Mouse (Mus musculus): ENCODE data around the gene Steap3.
A peak's percentile ranks its signal among the peaks of the same experiment; 100 is the strongest.

The Steap3 gene

GRCm38 (mm10) chr1:120251193-120251592 lies 21.3 kb downstream of the Steap3 start:
- no peak for DNase-seq (ENCODE audit: low spot score in 2 of 2)

GRCm38 (mm10) chr1:120250586-120250985 lies 21.9 kb downstream of the Steap3 start:
- DNase-seq (ENCODE audit: low spot score in 2 of 2), result no peak

DNA sequence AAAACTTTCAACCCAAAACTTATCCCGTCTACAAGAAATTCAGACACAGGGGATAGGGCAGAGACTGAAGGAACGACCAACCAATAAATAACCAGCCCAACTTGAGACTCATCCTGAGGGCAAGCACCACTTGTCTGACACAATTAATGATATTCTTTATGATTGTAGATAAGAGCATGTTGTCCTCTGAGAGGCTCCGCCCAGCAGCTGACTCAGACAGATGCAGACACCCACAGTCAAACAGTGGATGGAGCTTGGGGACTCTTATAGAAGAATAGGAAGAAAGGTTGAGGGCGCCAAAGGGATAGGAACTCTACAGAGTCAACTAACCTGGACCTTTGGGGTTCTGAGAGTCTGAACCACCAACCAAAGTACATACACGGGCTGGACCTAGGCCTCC lies 22.7 kb downstream of the Steap3 start:
- DNase-seq (ENCODE audit: low spot score in 2 of 2), result no peak

- peak; percentile 62 to 89 for DNase-seq (ENCODE audit: low spot score in 2 of 2)
Measured at GRCm38 (mm10) chr1:120248156-120248555, 24.3 kb downstream of the Steap3 start.

- DNase-seq (ENCODE audit: low spot score in 2 of 2), result no peak
Measured at GRCm38 (mm10) chr1:120247351-120247750, 25.2 kb downstream of the Steap3 start.

DNA sequence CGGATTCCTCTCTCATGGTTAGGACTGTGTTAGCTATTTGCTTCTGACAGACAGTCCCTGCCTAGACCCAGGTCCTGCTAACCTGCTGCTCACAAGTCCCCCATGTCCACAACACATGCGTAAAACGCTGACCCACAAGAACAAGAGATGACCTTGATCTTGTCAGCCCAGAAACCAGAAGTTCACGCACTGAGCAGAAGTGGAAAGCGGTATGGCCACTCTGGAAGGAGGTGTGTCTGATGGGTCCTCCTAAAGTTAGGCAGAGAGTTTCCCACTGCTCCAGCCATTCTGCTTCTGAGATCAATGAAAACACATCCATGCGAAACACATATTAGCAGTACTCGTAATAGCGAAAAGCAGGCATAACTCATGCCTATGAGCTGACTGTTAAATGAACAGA lies 25.6 kb downstream of the Steap3 start:
- no peak for DNase-seq (ENCODE audit: low spot score in 2 of 2)

DNA sequence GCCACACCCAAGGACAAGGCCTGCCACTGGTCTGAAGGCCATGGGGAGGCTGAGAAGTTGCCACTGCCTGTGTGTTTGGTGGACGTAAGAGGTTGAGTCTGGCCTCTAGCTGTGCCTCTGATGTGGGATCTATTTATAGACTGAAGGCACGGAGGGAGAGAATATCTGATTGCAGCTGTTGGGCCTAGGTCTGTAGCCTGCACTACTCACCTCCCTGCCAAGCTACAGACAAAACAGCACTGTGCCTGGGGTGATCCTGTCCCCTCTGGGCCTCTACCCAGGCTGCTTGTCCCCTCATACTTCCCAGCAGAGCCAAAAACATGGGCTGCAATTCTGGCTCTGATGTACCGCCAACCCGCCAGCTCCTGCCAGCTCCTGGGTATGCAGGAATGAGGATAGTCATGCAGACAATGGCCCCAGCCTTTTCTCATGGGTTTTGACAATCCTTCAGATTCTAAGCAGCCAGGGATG lies 26.8 kb downstream of the Steap3 start:
- peak in 1 of 2 experiments; percentile 51 for DNase-seq (ENCODE audit: low spot score in 2 of 2)

DNA sequence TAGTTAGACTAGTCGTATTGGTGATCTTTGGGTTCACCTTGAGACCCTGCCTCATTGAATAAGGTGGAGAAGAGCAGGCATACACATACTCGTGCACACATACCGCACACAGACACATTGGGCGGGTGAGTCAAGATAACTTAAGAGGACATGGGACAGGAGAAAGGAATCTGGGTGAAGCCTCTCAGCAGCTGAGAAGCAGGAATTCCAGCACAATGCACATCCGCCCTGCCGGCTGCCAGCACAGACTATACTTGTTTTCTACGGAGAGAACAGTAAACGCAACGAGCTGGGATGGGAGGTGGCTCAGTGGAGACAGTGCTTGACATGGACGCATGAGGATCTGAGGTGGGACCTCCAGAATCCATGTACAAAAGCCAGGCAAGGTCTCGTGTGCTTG lies 27.9 kb downstream of the Steap3 start:
- DNase-seq (ENCODE audit: low spot score in 2 of 2), result no peak

DNA sequence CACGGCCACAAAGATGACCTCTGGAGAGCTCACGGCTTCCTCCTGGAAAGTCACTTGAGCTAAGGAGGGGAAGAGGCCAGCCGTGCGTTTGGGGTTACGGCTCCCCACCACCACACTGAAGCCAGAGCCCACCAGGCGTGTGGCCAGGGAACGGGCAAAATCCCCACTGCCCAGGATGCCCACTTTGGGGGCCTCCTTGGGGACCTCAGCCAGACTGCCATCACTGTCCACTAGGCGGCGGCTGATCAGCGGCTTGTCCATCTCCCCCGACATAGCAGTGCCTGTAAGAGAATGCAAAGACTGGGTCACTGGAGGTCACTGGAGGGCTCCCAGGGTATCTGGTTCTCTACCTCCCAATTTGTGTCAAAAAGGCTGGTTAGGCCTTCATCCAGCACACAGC lies 28.5 kb downstream of the Steap3 start:
- DNase-seq (ENCODE audit: low spot score in 2 of 2), result no peak

DNA sequence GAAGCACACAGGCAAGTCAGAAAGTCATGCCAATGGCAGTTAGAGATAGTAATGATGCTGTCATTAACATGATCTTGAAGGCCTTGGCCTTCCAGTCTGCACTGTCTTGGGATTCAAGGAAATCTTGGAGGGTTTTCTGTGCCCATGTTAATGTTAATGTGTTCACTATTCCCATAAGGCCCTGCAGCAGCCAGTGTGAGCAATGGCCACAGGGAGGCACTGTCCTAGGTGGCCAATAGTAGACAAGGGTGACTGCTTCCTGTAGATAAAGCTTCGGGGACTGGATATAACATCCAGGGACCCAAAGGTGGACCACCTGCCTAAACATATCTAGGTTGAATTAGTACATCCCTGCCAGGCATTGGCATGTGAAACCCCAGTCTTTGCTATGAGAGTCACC lies 35.4 kb downstream of the Steap3 start:
- DNase-seq (ENCODE audit: low spot score in 2 of 2), result no peak

GRCm38 (mm10) chr1:120236424-120236823 lies 36.1 kb downstream of the Steap3 start:
- no peak for DNase-seq (ENCODE audit: low spot score in 2 of 2)

GRCm38 (mm10) chr1:120235631-120236215 lies 36.8 kb downstream of the Steap3 start:
- no peak for DNase-seq (ENCODE audit: low spot score in 2 of 2)

GRCm38 (mm10) chr1:120232170-120232569 lies 40.3 kb downstream of the Steap3 start:
- no peak for DNase-seq (ENCODE audit: low spot score in 2 of 2)

DNA sequence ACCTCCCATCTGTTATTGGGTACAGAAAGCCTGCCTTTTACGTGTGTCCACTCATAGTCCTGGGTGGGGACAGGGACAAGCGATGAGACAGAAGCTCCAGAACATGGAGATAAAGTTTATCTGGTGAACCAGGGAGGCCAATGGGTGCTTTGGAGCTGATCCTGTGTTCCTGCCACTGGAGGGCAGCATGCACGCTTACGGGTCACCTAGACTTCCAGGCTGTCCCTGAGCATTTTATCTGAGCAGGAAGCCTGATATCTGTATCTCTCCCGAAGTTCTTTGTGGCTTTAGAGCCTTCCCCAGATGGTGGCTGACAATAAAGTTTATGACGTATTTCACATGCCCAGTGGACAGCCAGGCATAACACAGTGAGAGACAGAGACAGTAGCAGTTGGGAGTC lies 41.2 kb downstream of the Steap3 start:
- peak in 1 of 2 experiments; percentile 29 for DNase-seq (ENCODE audit: low spot score in 2 of 2)

DNA sequence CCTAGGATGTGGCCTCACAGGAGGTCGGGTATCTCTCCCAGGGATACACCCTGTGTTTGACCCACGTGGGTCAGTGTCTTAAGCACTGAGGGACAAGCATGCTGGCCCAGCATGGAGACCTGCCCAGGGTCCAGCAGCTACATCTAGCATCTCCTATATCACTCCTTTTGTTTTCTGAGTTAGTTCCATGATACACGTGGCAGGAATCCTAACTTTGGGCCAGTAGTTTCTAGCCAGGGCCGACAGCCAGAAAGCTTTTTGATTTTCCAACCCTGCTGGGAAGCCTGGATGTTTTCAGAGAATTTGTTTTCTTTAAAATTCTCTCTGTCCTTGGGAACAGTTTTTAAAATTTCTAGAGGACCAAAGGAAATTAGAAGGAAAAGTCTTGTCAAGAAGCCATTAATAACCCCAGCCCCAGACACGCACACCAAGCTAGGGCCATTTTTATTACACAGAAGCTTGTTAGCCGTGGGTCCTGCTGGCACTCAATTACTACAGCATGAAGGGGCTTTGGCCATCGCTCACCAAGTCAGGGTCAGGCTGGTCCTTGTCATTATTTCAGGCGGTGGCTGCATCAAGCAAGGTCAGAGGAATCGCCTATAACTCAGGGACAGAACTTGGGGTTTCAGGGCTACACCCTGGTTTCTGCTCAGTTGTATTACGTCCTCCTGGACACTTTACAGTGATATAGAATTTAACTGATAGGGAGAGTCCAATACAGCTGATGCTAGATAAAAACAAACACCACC lies 42.6 kb downstream of the Steap3 start:
- DNase-seq (ENCODE audit: low spot score in 2 of 2), result peak in 1 of 2 experiments; percentile 29

- no peak for DNase-seq (ENCODE audit: low spot score in 2 of 2)
Measured at GRCm38 (mm10) chr1:120223613-120224012, 48.9 kb downstream of the Steap3 start.

DNA sequence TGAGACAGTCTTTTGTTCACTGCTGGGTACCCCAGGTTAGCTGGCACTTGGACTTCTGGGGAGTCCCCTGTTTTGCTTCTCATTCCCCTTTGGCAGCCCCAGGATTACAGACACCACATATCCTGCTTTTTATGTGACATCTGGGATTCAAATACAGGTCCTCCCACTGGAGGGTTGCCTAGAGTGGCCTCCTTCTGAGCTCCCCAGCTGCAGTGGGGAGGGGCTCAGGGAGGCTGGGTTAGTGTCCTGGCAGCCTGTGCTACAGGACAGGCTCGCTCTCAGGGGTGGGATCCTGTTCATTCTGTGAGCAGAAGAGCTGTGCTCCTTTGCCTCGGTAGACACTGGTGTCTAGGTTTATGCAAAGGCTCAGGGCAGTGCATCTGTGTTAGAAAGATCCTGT lies 51.2 kb downstream of the Steap3 start:
- no peak for DNase-seq (ENCODE audit: low spot score in 2 of 2)

- no peak for DNase-seq (ENCODE audit: low spot score in 2 of 2)
Measured at GRCm38 (mm10) chr1:120220841-120221240, 51.7 kb downstream of the Steap3 start.

DNA sequence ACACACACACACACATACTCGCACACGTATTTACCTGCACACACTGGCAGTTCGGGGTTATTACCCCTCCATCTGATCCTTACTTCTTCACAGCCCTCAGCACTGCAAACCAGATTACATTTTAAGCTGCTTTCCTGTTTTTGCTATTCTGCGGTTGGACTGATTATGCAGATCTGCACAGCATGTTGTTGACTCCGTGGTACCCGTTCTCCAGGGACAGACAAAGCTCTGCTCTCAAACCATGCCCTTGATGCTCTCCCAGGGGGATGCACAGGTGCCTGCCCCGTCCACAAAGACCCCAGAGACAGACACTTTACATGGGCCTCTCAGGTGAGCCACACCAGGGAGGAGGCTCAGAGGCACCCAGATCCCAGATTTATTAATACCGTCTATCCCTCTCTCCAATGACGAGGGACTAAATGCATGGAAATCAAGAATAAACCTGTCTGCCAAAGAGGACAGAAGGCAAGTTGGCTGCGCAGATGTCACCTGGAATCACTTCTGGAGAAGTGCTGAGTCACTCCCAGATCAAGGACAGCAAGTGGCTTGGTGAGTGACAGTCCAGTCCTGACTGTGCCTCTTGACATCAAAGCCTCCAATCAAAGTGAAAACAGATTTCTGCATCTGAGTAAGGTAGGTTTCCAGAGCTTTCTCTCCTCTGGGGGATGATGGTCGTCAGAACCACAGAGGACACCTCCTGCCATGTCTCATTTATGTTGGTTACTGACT lies 63.8 kb downstream of the Steap3 start:
- DNase-seq (ENCODE audit: low spot score in 2 of 2), result no peak

DNA sequence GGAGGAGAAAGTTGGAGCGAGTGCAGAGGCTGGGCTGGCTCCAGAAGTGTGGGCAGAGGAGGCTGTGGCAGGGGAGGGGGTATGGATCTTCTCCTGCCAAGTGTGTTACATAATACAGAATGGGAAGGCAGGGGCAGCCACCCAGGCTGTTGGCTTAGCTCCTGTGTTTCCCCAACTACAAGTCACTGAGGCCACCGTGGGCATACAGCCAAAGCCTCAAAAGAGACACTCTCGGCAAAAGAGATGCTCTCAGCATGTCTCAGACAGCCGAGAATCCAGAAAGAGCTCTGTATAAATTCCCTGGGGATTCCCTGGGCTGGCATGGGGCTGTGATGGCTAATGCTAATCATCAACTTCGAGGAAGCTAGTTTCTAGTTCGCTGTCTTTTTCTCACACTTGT lies 64.9 kb downstream of the Steap3 start:
- DNase-seq (ENCODE audit: low spot score in 2 of 2), result peak in 1 of 2 experiments; percentile 18

DNA sequence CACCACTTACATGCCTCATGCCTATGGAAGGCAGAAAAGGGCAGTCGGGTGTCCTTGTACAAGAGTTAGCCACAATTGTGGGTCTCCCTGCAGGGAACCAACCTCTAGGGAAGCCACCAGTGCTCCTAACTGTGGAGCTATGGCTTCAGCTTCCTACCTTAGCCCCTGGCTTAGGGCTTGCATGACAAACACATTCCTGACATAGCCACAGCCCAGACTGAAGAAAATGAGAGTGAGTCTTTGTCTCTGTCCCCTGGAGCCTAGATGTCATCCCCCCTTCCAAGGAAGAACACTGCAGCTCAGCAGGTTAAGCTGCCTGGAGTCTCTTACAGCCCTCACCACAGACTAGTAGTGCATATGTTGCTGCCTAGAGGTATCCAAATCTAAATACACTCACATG lies 67.7 kb downstream of the Steap3 start:
- no peak for DNase-seq (ENCODE audit: low spot score in 2 of 2)

DNA sequence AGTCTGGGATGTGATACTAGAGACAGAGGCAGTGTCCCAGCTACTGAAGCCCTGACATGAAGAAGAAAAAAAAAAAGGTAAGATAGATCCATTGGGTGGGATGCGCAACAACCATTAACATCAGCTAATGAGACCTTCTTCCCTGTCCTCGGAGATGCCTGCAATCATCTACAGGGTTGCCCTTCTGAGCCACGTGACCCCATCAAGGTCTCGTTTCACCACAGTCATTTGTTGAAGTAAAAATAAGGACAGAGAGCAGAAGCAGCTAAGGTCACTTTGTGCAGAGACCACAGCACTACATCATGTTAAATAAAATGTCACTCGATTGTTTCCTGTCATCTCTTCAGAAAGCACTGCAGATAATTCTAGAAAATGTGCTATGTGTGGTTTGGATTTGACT lies 68.7 kb downstream of the Steap3 start:
- DNase-seq (ENCODE audit: low spot score in 2 of 2), result no peak

DNA sequence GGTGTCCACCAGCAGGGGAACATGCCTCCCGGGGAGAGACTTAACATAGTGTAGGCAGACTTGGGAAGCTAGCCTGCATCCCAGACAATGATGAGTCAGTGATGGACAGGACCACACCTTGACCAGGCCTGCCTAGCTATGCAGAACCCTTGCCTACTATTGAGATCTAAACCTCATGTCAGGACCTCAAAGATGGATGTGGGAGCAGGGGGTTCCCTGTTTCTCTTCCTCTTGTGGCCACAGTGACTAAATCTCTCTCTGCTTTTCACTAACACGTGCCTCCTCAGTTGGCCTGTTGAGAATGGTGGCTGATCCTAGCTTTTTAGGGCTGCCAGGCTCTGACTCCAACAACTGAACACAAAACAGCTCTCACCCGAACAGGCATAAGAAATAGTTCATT lies 70.0 kb downstream of the Steap3 start:
- no peak for DNase-seq (ENCODE audit: low spot score in 2 of 2)

Measured in urinary bladder, postnatal 36 days (tissue).